Mouse (Mus musculus): ENCODE results near the gene Crtc1. TPM values are rescaled to one million over a fixed set of nuclear protein-coding genes. Genes with fewer than 3 reads are reported as not detected.

Crtc1 gene
- total RNA-seq, 2 experiments from 2014 or later = 2.3 to 7.4 TPM

- peak; percentile 77 for ATAC-seq (replicated peaks; ENCODE audit: poor library complexity, severe bottlenecking)
These were observed 85.4 kb downstream of the Crtc1 start for GRCm38 (mm10) chr8:70354004-70354403.

DNA sequence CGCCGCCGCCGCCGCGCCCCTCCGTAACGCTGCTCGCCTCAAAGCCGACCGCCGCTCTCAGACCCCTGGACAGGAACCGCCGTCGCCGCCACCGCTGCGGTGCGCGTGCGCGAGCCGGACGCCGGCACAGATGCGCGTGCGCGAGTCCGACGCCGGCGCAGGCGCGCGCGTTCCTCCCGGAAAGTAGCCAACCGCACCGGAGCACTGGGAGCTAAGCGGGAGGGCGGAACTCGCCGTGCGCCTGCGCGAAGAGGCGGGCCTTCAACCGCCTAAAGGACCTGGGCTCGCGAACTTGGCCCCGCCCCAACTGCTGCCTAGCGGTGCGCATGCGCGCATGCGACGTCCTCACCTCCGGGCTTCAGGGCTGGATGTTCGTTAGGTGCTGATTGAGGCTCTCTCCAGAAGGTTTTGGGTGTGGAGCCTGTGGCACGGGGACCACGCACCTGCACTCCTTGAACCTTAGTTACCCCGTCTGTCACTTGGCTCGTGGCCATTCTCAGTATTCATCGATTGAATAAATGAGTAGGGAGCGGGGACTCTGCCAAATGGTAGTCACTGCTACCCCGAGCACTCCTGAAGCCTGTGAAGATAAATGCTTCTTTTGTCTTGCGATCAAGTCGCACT lies 86.1 kb downstream of the Crtc1 start, which contains the start of gene Upf1:
Gene Upf1, minus strand, starts transcription at position 85 of the 624 bp plus-strand sequence.
- ATAC-seq (replicated peaks; ENCODE audit: poor library complexity, severe bottlenecking) = peak; percentile 77

DNA sequence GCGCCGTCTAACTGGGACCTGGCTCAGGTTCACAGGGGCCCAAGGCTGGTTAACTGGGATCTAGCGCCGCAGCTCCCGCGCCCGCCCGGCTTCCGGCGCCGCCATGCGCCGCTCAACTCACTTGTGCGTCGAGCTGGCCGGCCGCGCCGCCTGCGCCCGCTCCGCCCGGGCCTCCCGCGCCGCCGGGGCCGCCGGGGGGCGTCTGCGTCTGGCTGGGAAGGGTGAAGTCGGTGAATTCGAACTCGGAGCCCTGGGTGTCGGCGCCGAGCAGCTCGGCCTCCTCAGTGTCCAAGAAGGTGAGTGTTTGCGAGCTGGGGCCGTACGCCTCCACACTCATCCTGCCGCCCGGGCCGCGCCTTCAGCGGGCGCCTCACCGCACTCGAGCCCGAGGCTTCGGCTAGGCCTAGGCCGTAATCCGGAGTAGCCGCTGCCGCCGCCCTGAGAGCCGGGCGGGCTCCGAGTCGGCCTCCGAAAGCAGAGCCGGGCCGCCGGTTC lies 86.7 kb downstream of the Crtc1 start:
- no peak for ATAC-seq (replicated peaks; ENCODE audit: poor library complexity, severe bottlenecking)

GRCm38 (mm10) chr8:70352000-70352384 lies 87.4 kb downstream of the Crtc1 start:
- no peak for ATAC-seq (replicated peaks; ENCODE audit: poor library complexity, severe bottlenecking)

DNA sequence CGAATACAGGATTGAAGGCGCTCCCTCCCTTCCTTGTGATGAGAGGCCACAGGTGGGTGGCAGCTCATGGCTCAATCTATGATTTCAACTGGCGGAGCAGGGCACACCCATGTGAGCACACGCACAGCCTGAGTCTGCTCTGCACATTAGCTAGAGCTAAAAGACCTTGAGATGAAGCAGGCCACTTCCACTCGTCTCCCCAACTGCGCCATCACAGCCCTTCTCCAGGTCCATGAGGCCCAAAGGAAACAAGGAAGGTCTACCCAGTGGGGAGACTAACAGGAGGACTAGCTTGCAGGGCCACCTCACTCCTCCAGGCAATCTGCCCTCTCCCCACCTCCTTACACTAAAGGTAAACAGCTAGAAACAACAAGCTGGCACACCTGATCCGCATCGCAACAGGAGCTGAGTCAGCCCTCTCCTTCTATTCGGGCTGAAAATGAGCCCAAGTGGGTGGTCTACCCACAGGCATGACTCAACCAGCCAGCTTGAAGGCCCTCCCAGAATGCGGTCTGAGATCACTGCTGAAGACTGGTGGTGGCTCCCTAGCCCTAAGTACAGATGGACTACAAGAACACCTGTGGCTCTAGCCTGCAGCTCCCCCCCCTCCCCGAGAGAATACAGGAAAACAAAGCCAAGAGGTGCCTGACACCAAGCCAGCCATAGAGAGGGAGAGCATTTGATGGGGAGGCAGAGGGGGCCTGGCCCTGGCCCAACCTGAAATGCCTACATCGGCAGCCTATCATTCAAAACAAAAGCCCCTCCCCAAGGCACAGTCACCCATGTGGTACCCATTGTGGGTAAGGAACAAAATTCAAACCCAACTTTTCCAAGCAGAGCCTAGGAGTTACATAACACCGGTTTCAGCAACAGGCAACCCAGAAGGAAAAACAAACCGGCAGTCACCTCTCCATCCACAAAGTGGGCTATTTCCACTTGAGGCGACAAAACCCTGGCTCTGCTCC lies 88.1 kb downstream of the Crtc1 start:
- no peak for ATAC-seq (replicated peaks; ENCODE audit: poor library complexity, severe bottlenecking)

DNA sequence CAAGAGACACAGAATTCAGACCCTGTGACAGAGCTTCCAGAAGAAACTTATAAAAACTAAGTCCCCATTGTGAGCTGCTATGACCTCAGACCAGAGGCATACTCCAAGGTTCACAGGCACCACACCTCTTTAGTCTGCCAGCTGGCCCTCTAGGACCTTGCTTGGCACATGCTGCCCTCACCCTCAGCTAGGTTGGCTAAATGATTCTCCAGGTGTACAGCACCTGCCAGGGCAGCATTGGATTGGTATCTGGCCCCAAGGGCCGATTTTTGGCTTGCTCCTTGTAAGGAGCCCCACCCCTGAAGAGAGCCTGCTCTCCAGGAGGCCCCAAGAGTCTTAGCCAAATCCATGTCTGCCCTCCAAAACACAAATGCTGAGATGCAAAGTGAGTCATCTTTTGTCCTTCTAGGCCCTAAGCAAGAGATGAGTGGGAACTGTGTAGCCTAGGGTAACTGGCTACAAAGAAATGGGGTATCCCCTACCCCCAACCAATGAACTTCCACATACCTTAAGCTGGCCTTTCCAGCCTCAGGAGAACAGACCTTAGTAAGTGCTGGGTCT lies 91.4 kb downstream of the Crtc1 start:
- no peak for ATAC-seq (replicated peaks; ENCODE audit: poor library complexity, severe bottlenecking)

GRCm38 (mm10) chr8:70347443-70347842 lies 91.9 kb downstream of the Crtc1 start:
- no peak for ATAC-seq (replicated peaks; ENCODE audit: poor library complexity, severe bottlenecking)

GRCm38 (mm10) chr8:70344279-70344678 lies 95.1 kb downstream of the Crtc1 start:
- no peak for ATAC-seq (replicated peaks; ENCODE audit: poor library complexity, severe bottlenecking)

- ATAC-seq (replicated peaks; ENCODE audit: poor library complexity, severe bottlenecking) = peak; percentile 36; the same call in 1 of the 2 replicates
These were observed 95.7 kb downstream of the Crtc1 start for GRCm38 (mm10) chr8:70343696-70344095.

DNA sequence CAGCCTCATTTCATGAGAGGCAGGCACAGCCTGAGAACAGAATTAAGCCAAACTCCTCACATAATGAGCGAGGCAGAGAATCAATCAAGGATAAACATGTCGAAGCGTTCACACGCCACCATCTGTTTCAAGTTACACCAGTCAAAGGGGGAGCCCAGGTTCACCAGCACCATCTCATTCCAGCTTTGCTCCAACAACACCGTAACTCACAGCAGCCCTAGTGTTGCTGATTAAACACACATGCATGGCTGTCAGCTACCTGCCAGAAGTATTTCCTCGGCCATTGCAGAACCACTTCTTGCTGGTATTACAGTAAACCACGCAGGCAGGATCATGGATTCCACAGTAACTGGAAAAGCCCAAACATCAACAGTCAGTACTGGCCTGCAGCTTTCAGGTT lies 96.3 kb downstream of the Crtc1 start:
- no peak for ATAC-seq (replicated peaks; ENCODE audit: poor library complexity, severe bottlenecking)

DNA sequence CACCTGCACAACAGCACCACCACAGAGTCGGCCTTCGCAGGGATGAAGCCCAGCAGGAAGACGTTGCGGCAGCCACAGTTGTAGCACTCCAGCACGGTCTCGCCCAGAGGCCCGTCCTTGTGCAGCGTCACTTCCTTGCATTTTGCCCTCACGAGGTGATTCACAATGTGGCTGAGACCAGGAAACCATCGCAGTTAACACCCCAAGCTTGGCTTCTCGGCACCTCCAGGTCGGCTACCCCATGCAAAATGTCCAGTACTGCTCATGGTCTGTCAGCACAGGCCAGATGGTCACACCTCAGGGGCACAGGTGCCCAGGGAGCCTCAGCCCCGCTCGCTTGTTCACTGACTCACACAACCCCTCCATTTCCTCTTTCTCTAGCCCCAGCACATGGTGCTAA lies 97.4 kb downstream of the Crtc1 start:
- peak; percentile 25; the same call in 1 of the 2 replicates for ATAC-seq (replicated peaks; ENCODE audit: poor library complexity, severe bottlenecking)

GRCm38 (mm10) chr8:70340659-70341058 lies 98.7 kb downstream of the Crtc1 start:
- no peak for ATAC-seq (replicated peaks; ENCODE audit: poor library complexity, severe bottlenecking)

DNA sequence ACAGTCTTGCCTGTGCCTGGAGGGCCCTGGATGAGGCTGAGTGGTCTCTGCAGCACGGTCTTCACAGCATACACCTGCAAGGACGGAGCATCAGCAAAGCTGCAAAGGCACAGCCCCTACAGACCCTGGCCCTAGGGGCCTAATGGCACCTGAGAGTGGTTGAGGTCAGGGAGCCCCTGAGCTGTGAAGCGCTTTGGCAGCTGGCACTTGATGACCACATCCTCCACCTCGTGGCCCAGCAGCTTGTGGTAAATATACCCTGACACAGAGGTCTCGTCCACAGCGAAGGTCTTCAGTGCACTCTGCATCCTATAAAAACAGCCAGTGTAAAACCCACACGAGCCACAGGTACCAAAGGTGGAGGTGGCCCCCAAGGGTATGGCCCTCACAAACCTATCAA lies 100.4 kb downstream of the Crtc1 start:
- no peak for ATAC-seq (replicated peaks; ENCODE audit: poor library complexity, severe bottlenecking)

GRCm38 (mm10) chr8:70332878-70333202 lies 106.5 kb downstream of the Crtc1 start:
- no peak for ATAC-seq (replicated peaks; ENCODE audit: poor library complexity, severe bottlenecking)

Other genes starting within 250 kb of the Crtc1 start
- 3.2 and 5.5 TPM in 2 replicates for gene Slc25a42, start 227.3 kb downstream of the Crtc1 start, total RNA-seq (2014; fragmentation: Nextera tagmentation)
- 0.62 and 1.2 TPM in 2 replicates for gene Slc25a42, start 227.3 kb downstream of the Crtc1 start, total RNA-seq (2017)
- 62.5 and 68.0 TPM in 2 replicates for gene Sugp2, start 205.4 kb downstream of the Crtc1 start, total RNA-seq (2014; fragmentation: Nextera tagmentation)
- 26.0 and 56.4 TPM in 2 replicates for gene Sugp2, start 205.4 kb downstream of the Crtc1 start, total RNA-seq (2017)
- gene Armc6, start 205.1 kb downstream of the Crtc1 start, total RNA-seq (2014; fragmentation: Nextera tagmentation) = 4.9 and 6.9 TPM in 2 replicates
- 8.0 and 9.4 TPM in 2 replicates for gene Armc6, start 205.1 kb downstream of the Crtc1 start, total RNA-seq (2017)
- gene Homer3, start 156.8 kb downstream of the Crtc1 start, total RNA-seq (2014; fragmentation: Nextera tagmentation) = 5.4 and 12.3 TPM in 2 replicates
- 6.5 and 12.3 TPM in 2 replicates for gene Homer3, start 156.8 kb downstream of the Crtc1 start, total RNA-seq (2017)
- gene Ddx49, start 137.1 kb downstream of the Crtc1 start, total RNA-seq (2014; fragmentation: Nextera tagmentation) = 45.9 and 66.8 TPM in 2 replicates
- gene Ddx49, start 137.1 kb downstream of the Crtc1 start, total RNA-seq (2017) = 139 and 177 TPM in 2 replicates
- gene Cope, start 137.1 kb downstream of the Crtc1 start, total RNA-seq (2014; fragmentation: Nextera tagmentation) = 209 and 240 TPM in 2 replicates
- gene Cope, start 137.1 kb downstream of the Crtc1 start, total RNA-seq (2017) = 132 and 155 TPM in 2 replicates
- not detected in 2 replicates for gene Cers1, start 123.8 kb downstream of the Crtc1 start, total RNA-seq (2014; fragmentation: Nextera tagmentation)
- not detected in 2 replicates for gene Cers1, start 123.8 kb downstream of the Crtc1 start, total RNA-seq (2017)
- not detected in 2 replicates for gene Gdf1, start 109.8 kb downstream of the Crtc1 start, total RNA-seq (2014; fragmentation: Nextera tagmentation)
- gene Gdf1, start 109.8 kb downstream of the Crtc1 start, total RNA-seq (2017) = not detected in 2 replicates
- gene Upf1, start 86.3 kb downstream of the Crtc1 start, total RNA-seq (2014; fragmentation: Nextera tagmentation) = 30.6 and 33.7 TPM in 2 replicates
- gene Upf1, start 86.3 kb downstream of the Crtc1 start, total RNA-seq (2017) = 24.2 and 30.8 TPM in 2 replicates
- gene Comp, start 66.0 kb downstream of the Crtc1 start, total RNA-seq (2014; fragmentation: Nextera tagmentation) = 0.88 TPM in 1 of 2 replicates, not detected in the other
- gene Comp, start 66.0 kb downstream of the Crtc1 start, total RNA-seq (2017) = not detected in 2 replicates
- 2.1 and 4.4 TPM in 2 replicates for gene Klhl26, start 37.4 kb upstream of the Crtc1 start, total RNA-seq (2014; fragmentation: Nextera tagmentation)
- 4.0 and 4.1 TPM in 2 replicates for gene Klhl26, start 37.4 kb upstream of the Crtc1 start, total RNA-seq (2017)
- gene Tmem59l, start 47.8 kb upstream of the Crtc1 start, total RNA-seq (2014; fragmentation: Nextera tagmentation) = not detected in 2 replicates
- not detected in 2 replicates for gene Tmem59l, start 47.8 kb upstream of the Crtc1 start, total RNA-seq (2017)
- not detected in 2 replicates for gene Crlf1, start 53.6 kb upstream of the Crtc1 start, total RNA-seq (2014; fragmentation: Nextera tagmentation)
- gene Crlf1, start 53.6 kb upstream of the Crtc1 start, total RNA-seq (2017) = not detected in 2 replicates
- 21.7 and 30.2 TPM in 2 replicates for gene Rex1bd, start 67.2 kb upstream of the Crtc1 start, total RNA-seq (2014; fragmentation: Nextera tagmentation)
- gene Rex1bd, start 67.2 kb upstream of the Crtc1 start, total RNA-seq (2017) = 33.4 and 64.9 TPM in 2 replicates
- 2,675 and 2,799 TPM in 2 replicates for gene Uba52, start 71.2 kb upstream of the Crtc1 start, total RNA-seq (2014; fragmentation: Nextera tagmentation)
- 3,231 and 3,572 TPM in 2 replicates for gene Uba52, start 71.2 kb upstream of the Crtc1 start, total RNA-seq (2017)
- gene Fkbp8, start 88.1 kb upstream of the Crtc1 start, total RNA-seq (2014; fragmentation: Nextera tagmentation) = 113 and 149 TPM in 2 replicates
- 107 and 118 TPM in 2 replicates for gene Fkbp8, start 88.1 kb upstream of the Crtc1 start, total RNA-seq (2017)
- 83.7 and 84.5 TPM in 2 replicates for gene Kxd1, start 88.4 kb upstream of the Crtc1 start, total RNA-seq (2014; fragmentation: Nextera tagmentation)
- gene Kxd1, start 88.4 kb upstream of the Crtc1 start, total RNA-seq (2017) = 68.7 and 74.4 TPM in 2 replicates
- 11.7 and 13.6 TPM in 2 replicates for gene Ell, start 99.9 kb upstream of the Crtc1 start, total RNA-seq (2014; fragmentation: Nextera tagmentation)
- gene Ell, start 99.9 kb upstream of the Crtc1 start, total RNA-seq (2017) = 5.5 and 5.7 TPM in 2 replicates
- 30.8 and 66.6 TPM in 2 replicates for gene Isyna1, start 154.8 kb upstream of the Crtc1 start, total RNA-seq (2014; fragmentation: Nextera tagmentation)
- gene Isyna1, start 154.8 kb upstream of the Crtc1 start, total RNA-seq (2017) = 35.2 and 38.6 TPM in 2 replicates
- 53.8 and 75.4 TPM in 2 replicates for gene Ssbp4, start 169.3 kb upstream of the Crtc1 start, total RNA-seq (2014; fragmentation: Nextera tagmentation)
- 35.2 and 87.9 TPM in 2 replicates for gene Ssbp4, start 169.3 kb upstream of the Crtc1 start, total RNA-seq (2017)
- 2.9 and 5.2 TPM in 2 replicates for gene Lrrc25, start 176.6 kb upstream of the Crtc1 start, total RNA-seq (2014; fragmentation: Nextera tagmentation)
- 1.1 and 3.1 TPM in 2 replicates for gene Lrrc25, start 176.6 kb upstream of the Crtc1 start, total RNA-seq (2017)
- gene Gdf15, start 192.9 kb upstream of the Crtc1 start, total RNA-seq (2014; fragmentation: Nextera tagmentation) = not detected in 2 replicates
- 0.67 TPM in 1 of 2 replicates, not detected in the other for gene Gdf15, start 192.9 kb upstream of the Crtc1 start, total RNA-seq (2017)
- gene Pgpep1, start 220.8 kb upstream of the Crtc1 start, total RNA-seq (2014; fragmentation: Nextera tagmentation) = 8.5 and 31.0 TPM in 2 replicates
- gene Pgpep1, start 220.8 kb upstream of the Crtc1 start, total RNA-seq (2017) = 6.5 and 6.9 TPM in 2 replicates
- 187 and 226 TPM in 2 replicates for gene Lsm4, start 233.7 kb upstream of the Crtc1 start, total RNA-seq (2014; fragmentation: Nextera tagmentation)
- 247 and 312 TPM in 2 replicates for gene Lsm4, start 233.7 kb upstream of the Crtc1 start, total RNA-seq (2017)